Comparison of ENCODE assay signal across 21 mouse cellular contexts in genomic region chr19:42051948-42052347, GRCm38 (mm10). TPM values are rescaled to one million over a fixed set of nuclear protein-coding genes. Genes with fewer than 3 reads are reported as not detected.
"Had no signal": no experiment of that assay in that cellular context is flagged by ENCODE, and none has a peak within 500 bp of the region (broad histone marks: within the 10 kb centered on the region; RNA-seq: fewer than 3 reads in every experiment).

TSS of gene 4933411K16Rik (plus strand) at chr19:42052248.

- H3K4me1 ChIP-seq: intestine, embryonic 15.5 days; limb, embryonic 13.5 days; liver, embryonic 15.5 days; midbrain, embryonic 12.5 days; midbrain, embryonic 15.5 days; neural tube, embryonic 12.5 days; neural tube, embryonic 15.5 days; stomach, embryonic 15.5 days had no signal

- H3K4me2 ChIP-seq: intestine, embryonic 15.5 days; limb, embryonic 13.5 days; liver, embryonic 15.5 days; lung, embryonic 14.5 days; midbrain, embryonic 12.5 days; midbrain, embryonic 15.5 days; neural tube, embryonic 12.5 days; neural tube, embryonic 15.5 days; stomach, embryonic 15.5 days had no signal

- H3K9me3 ChIP-seq: intestine, embryonic 15.5 days; limb, embryonic 10.5 days; limb, embryonic 13.5 days; liver, embryonic 15.5 days; midbrain, embryonic 12.5 days; midbrain, embryonic 15.5 days; neural tube, embryonic 12.5 days; neural tube, embryonic 15.5 days; stomach, embryonic 15.5 days had no signal

- H3K9ac ChIP-seq: intestine, embryonic 15.5 days; limb, embryonic 13.5 days; liver, embryonic 15.5 days; lung, embryonic 14.5 days; midbrain, embryonic 12.5 days; midbrain, embryonic 15.5 days; neural tube, embryonic 12.5 days; neural tube, embryonic 15.5 days; stomach, embryonic 15.5 days had no signal

- H3K27ac ChIP-seq: intestine, embryonic 15.5 days; layer of hippocampus, adult 2 months; limb, embryonic 10.5 days; limb, embryonic 13.5 days; macrophage; midbrain, embryonic 12.5 days; midbrain, embryonic 15.5 days; neural tube, embryonic 12.5 days; neural tube, embryonic 15.5 days; stomach, embryonic 15.5 days had no signal

- DNase-seq: kidney, adult 9 months; layer of hippocampus, adult 9-11 months; liver; lung, embryonic 14.5 days; retina, postnatal 1 day; right cerebral cortex, postnatal 25 days; spleen, adult 18-20 months; thymus, postnatal 25 days had no signal

- H3K36me3 ChIP-seq: intestine, embryonic 15.5 days; limb, embryonic 10.5 days; limb, embryonic 13.5 days; liver, embryonic 15.5 days; midbrain, embryonic 12.5 days; midbrain, embryonic 15.5 days; neural tube, embryonic 12.5 days; neural tube, embryonic 15.5 days; stomach, embryonic 15.5 days had no signal

- ATAC-seq: intestine, embryonic 15.5 days; lung, postnatal 0 days; midbrain, embryonic 15.5 days had no signal

- H3K27me3 ChIP-seq: intestine, embryonic 15.5 days; limb, embryonic 13.5 days; liver, embryonic 15.5 days; midbrain, embryonic 12.5 days; midbrain, embryonic 15.5 days; neural tube, embryonic 12.5 days; neural tube, embryonic 15.5 days; stomach, embryonic 15.5 days had no signal

- H3K4me3 ChIP-seq: intestine, embryonic 15.5 days; layer of hippocampus, adult 2 months; limb, embryonic 10.5 days; limb, embryonic 13.5 days; liver, embryonic 15.5 days; midbrain, embryonic 12.5 days; midbrain, embryonic 15.5 days; neural tube, embryonic 12.5 days; neural tube, embryonic 15.5 days; stomach, embryonic 15.5 days had no signal

RNA-seq across cellular contexts. Expression of gene 4933411K16Rik, which starts in this region (rescaled TPM):
- polyA plus RNA-seq: intestine, embryonic 15.5 days; lung, embryonic 14.5 days; midbrain, embryonic 12.5 days; midbrain, embryonic 15.5 days; neural tube, embryonic 12.5 days; neural tube, embryonic 15.5 days; stomach, embryonic 15.5 days; thymus, postnatal 0 days had no signal
